Mouse (Mus musculus): ENCODE measurements around the gene Spats2l. TPM values are rescaled to one million over a fixed set of nuclear protein-coding genes. Genes with fewer than 3 reads are reported as not detected.

The Spats2l gene
- polyA plus RNA-seq, 1 experiment: not detected

DNA sequence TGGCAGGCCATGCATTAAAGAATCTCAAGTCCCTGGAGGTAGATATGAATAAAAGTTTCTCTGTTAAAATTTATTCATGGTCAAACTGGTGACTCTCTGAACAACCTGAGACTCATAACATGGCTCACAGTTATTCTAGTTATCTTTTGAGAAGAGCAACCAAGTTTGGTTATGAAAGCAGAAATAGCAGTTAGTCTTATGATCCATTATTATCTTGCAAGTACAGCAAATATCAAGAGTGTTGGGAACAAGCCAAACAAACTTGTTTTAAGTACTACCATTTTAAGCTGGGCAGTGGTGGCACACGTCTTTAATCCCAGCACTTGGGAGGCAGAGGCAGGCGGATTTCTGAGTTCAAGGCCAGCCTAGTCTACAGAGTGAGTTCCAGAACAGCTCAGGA is 217.3 kb downstream of the Spats2l start:
- H3K27ac ChIP-seq (ENCODE audit: insufficient read depth, low read depth, low read length): no peak overlapping the region
- H3K4me3 ChIP-seq (ENCODE audit: insufficient read depth, low read length): no peak overlapping the region
- TF ChIP-seq CTCF (IDR thresholded peaks at IDR 0.05; ENCODE audit: low read depth, low read length): no peak
- no peak for TF ChIP-seq POLR2A (IDR thresholded peaks at IDR 0.05; ENCODE audit: borderline replicate concordance, low read depth, low read length)
- H3K4me1 ChIP-seq (ENCODE audit: control insufficient read depth, insufficient read depth, low read length): peaks cover 19% of the 10 kb centered on the region

DNA sequence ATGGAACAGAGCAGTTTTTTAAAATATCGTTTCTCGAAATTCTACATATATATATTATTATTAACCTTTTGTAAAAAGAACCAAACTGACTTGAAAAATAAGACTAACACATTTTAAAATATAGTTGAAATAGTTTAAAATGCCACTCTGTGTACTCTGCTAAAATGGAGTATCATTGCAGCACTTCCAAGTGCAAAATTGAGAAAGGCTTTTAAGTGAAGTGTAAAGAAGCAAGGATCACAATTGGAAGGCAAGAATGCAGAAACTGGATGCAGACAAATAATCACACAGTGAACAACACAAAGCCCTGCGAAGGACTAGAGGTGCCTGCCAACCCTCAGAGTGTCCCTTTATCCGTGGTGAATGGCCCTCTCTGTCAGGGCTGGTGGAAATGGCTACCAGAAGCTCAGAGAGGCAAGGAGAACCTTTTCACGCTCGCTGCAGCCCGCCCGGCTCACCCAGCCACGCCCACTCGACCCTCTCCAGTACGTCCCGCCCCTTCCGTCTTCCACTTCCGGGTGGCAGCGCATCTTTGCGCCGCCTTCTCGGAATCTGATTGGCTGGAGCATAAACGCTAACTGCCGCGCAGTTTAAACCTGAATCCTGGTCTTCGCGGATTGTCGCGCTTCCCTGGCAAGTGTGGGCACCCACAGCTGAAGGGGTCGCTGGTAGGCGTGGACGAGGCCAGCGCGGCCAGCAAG is 221.6 kb downstream of the Spats2l start, which contains the start of gene Sgo2a:
TSS of gene Sgo2a (plus strand) at position 540 of the 701 bp plus-strand sequence.
- Histone ChIP-seq H3K27ac (ENCODE audit: insufficient read depth, low read depth, low read length) (peak within 1 kb of the TSS; percentile 70), H3K4me1 (ENCODE audit: control insufficient read depth, insufficient read depth, low read length) (peaks cover 16% of the 10 kb centered on the region), H3K4me3 (ENCODE audit: insufficient read depth, low read length) (peak within 1 kb of the TSS; percentile 83)
- no peak for TF ChIP-seq CTCF (IDR thresholded peaks at IDR 0.05; ENCODE audit: low read depth, low read length)
- TF ChIP-seq POLR2A (IDR thresholded peaks at IDR 0.05; ENCODE audit: borderline replicate concordance, low read depth, low read length): no peak

DNA sequence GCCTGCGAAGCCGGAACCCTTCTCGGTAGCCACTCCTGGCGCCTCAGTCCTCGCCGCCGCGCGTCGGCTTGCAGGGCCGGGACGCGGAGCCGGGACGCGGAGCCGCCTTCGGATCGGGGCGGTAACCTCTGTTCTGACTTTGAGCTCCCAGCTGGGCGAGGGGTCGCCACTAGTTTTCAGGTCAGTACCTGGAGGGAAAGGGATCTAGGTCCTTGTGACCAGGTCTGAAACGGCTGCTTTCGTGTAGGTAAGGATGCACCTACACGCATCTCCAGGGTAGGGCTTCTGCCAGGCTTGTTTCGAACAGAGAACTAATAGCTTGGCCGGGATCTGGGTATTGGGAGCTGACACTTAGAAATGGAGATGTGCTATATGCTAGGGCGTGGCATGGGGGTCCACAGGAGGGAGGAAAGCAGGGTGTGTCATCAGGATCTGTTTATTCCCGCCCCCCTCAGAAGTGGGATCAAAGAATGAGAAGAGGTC is 222.2 kb downstream of the Spats2l start:
- Histone ChIP-seq H3K27ac (ENCODE audit: insufficient read depth, low read depth, low read length) (peak overlapping the region; percentile 7; the same call in 1 of the 2 replicates), H3K4me1 (ENCODE audit: control insufficient read depth, insufficient read depth, low read length) (peaks cover 14% of the 10 kb centered on the region), H3K4me3 (ENCODE audit: insufficient read depth, low read length) (peak overlapping the region; percentile 83)
- TF ChIP-seq POLR2A (IDR thresholded peaks at IDR 0.05; ENCODE audit: borderline replicate concordance, low read depth, low read length) (no peak), CTCF (IDR thresholded peaks at IDR 0.05; ENCODE audit: low read depth, low read length) (no peak)

Other genes starting within 250 kb of the Spats2l start
- 11.4 and 12.4 TPM in 2 replicates for gene Sgo2a, start 221.8 kb downstream of the Spats2l start, polyA plus RNA-seq (2012; ENCODE audit: insufficient read depth, insufficient read length, missing spikeins)
- 16.9 and 22.2 TPM in 2 replicates for gene Kctd18, start 244.8 kb downstream of the Spats2l start, polyA plus RNA-seq (2012; ENCODE audit: insufficient read depth, insufficient read length, missing spikeins)